8 mouse cellular contexts compared by ENCODE assay signal in genomic region chr5:107687592-107688498, GRCm38 (mm10). TPM values are rescaled to one million over a fixed set of nuclear protein-coding genes. Genes with fewer than 3 reads are reported as not detected.
DNase-seq lines count a peak whose midpoint lies in the region; ATAC-seq lines count a peak whose summit lies in the region.

No protein-coding gene starts in this region.

- peak; percentile 86 for DNase-seq in ZHBTc4 (ENCODE audit: low read depth, low spot score)
- DNase-seq in cerebellum, postnatal 36 days, result peak; percentile 19 to 53
- DNase-seq in frontal cortex, postnatal 36 days (ENCODE audit: low spot score in 2 of 2), result peak; percentile 51 to 70
- peak; percentile 79 for DNase-seq in hindbrain, embryonic 14.5 days (ENCODE audit: low spot score)
- peak; percentile 48 to 63 for DNase-seq in left cerebral cortex, adult 18-20 months (ENCODE audit: low spot score in 2 of 2)
- DNase-seq in lung, postnatal 4 days, result peak; percentile 74 to 79
- DNase-seq in retina, postnatal 7 days (ENCODE audit: low read depth, low spot score), result peak; percentile 56
- peak; percentile 40 for DNase-seq in urinary bladder, adult 2 months (ENCODE audit: low spot score)

- H3K27ac ChIP-seq in hindbrain, embryonic 14.5 days, result 0 out of 2 replicates have a peak overlapping the region, but pooled peaks have one; percentile 9

- H3K4me2 ChIP-seq in hindbrain, embryonic 14.5 days (replicated peaks), result peak overlapping the region; percentile 64

- H3K27me3 ChIP-seq in hindbrain, embryonic 14.5 days (ENCODE audit: control insufficient read depth, insufficient read depth, low read length), result peaks cover 11% of the 10 kb centered on the region

- 15% methylated on average over 46 of the region's 46 CpGs for WGBS in hindbrain, embryonic 14.5 days

- H3K9me3 ChIP-seq in hindbrain, embryonic 14.5 days (ENCODE audit: control insufficient read depth, low read length), result no peaks in the 10 kb centered on the region

- peaks cover 5% of the 10 kb centered on the region for H3K4me1 ChIP-seq in hindbrain, embryonic 14.5 days (replicated peaks; ENCODE audit: control insufficient read depth, insufficient read depth, low read length)

- H3K9ac ChIP-seq in hindbrain, embryonic 14.5 days, result peak overlapping the region; percentile 56

- H3K36me3 ChIP-seq in hindbrain, embryonic 14.5 days (replicated peaks; ENCODE audit: control insufficient read depth, insufficient read depth), result no peaks in the 10 kb centered on the region

- H3K4me3 ChIP-seq in hindbrain, embryonic 14.5 days (replicated peaks; ENCODE audit: low read length), result peak overlapping the region; percentile 47

- peak; percentile 92 for ATAC-seq in hindbrain, embryonic 14.5 days (ENCODE audit: low FRiP score)

RNA-seq across cellular contexts. Expression of gene Gfi1, which starts 38.0 kb away (rescaled TPM):
- 0.08 TPM in 1 of 2 replicates, not detected in the other for polyA plus RNA-seq in hindbrain, embryonic 14.5 days (2014; fragmentation: Nextera tagmentation; extraction: Ambion mirVana)
- not detected for total RNA-seq in left cerebral cortex, adult 18-20 months (2021)
- polyA plus RNA-seq in urinary bladder, adult 2 months (2012; rRNA removed), result 0.46 and 0.52 TPM in 2 replicates

Comparison
In these comparisons a context has a peak if more than half of its experiments do, and no peak if none do; other contexts are left out.
1. Peak in every context shown above with its lines: DNase-seq, ATAC-seq, H3K4me3 ChIP-seq and H3K27ac ChIP-seq.
2. DNase-seq: peak in every context shown above with its lines; median percentile 86 in ZHBTc4; 79 in hindbrain, embryonic 14.5 days; 76 in lung, postnatal 4 days; 60 in frontal cortex, postnatal 36 days; 56 in retina, postnatal 7 days; 56 in left cerebral cortex, adult 18-20 months; 40 in urinary bladder, adult 2 months; 36 in cerebellum, postnatal 36 days.